Mouse (Mus musculus) right cerebral cortex, postnatal 36 days (tissue): ENCODE results near the gene Phykpl.

Experiments
- DNase-seq, 2 experiments: peaks; one replicate each; pipeline ENCODE4 v3.0.0; 2022; ENCODE audit warnings: low spot score in 2 of 2, mixed read lengths in 1 of 2

The Phykpl gene

DNA sequence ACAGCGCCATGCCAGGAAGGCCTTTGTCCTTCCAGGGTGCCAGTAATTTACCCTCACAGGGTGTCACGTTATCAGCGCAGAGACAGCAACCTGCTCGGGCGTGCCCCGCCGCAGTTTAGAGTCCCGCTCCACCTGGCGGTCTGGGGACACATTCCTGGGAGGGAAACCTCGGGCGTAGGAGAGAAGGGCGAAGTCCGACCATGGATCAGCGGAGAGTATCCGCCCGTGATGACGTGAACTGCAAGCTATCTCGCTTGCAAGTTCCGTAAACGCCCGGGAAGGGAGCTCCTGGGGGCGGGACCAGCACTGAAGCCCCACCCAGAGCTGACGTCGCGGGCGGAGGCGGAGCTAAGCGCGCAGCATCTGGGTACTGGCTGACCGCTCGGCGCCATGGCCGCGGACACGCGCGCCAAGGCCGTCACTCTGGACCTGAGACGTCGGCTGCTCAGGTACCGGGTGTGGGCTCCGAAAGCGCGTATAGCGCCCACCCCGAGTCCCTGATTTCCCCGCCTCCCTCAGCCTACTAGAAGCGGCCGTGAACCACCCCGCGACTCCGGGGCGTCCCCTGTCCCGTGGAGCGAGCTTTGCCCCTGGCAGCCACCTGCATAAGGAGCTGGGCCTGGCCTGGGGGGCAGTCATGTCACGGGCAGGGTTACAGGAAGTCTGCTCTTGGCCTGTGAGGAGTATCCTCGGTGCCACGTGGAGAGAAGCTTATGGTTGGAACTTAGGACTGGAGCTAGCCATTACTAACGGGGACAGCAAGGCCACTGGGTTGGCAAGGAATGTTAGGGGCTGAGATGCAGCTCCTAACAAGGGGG, at the start of gene Phykpl:
TSS of gene Phykpl (plus strand) at position 327 of the 818 bp plus-strand sequence.
- DNase-seq = peak; percentile 92 to 95

DNA sequence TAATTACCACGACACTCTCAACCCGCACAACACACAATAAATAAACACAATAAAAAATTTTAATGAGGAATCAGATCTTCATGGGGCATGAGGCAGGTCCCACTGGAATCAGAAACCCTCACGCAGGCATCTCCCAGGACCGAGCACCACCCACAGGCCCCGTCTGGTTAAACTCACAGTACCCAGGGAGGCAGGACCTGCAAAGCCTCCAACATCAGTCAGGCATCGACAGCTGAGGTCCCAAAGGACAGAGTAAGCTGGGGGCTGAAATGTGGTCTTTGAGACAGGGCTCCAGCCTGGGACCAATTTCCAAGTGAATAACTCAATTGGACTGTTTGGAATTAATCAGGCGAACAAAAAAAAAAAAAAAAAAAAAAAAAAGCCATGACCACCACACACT, 46.2 kb upstream of the Phykpl start:
- DNase-seq = no peak

DNA sequence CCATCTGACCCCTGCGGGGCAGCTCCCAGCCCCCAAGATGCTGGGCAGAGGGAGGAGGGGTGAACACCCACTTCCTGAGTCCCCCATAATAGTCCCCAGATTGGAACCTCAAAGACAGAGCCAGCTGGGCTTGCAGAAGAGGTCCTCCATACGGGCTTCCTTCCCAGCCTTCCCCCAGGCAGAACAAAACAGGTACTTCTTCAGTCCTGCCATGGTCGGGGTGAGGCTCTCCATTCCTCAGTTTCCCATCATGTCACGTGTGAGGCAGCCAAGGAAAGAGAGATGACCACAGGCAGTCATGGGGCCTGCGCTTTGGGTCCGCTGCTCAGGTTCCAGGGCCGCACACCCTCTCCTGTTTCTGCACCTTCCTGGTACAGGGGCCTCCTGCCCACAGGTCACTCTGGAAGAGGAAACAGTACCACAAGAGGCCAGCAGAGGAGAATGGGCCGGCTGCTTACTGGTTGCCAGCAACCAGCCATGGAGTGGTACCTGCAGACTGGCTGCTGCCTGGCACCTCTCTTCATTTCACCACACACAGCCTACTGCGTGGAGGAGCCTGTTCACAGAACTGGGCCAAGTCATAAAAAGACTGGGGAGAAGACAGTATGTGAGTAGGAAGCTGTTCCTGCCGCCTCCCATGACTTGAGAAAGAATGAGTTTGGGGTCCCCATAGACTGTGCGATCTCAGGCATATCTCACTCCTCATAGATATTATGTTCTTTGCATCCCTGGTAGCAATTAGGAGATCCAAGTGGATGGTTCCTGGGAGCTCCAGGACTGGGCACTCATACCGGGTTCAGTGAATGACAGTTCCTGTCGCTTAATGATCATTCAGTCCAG, 45.4 kb upstream of the Phykpl start:
- peak in 1 of 2 experiments; percentile 18 for DNase-seq

- peak; percentile 90 for DNase-seq
Measured at GRCm38 (mm10) chr11:51539759-51540282, 44.7 kb upstream of the Phykpl start.

DNA sequence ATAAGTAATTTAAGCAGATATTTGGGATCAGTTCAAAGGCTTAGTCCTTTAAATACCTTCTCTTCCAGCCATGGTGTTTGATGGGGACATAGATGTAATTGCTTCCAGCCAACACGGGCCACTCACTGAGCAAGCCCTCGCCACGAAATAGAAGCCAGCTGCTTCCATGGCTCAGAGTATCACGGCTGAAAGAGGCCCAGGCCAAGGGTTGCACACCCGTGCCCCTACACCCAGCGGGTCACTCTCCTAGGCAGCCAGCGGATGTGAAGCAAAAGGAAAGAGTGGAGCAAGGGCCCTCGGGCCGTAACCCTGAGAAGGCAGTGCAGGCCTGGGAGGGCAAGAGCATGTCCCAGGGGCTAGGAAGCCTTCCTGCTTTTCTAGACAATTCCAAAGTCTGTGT, 42.1 kb upstream of the Phykpl start:
- DNase-seq = no peak

GRCm38 (mm10) chr11:51543487-51544050, 41.0 kb upstream of the Phykpl start:
- DNase-seq = no peak

GRCm38 (mm10) chr11:51544413-51544812, 40.1 kb upstream of the Phykpl start:
- no peak for DNase-seq

DNA sequence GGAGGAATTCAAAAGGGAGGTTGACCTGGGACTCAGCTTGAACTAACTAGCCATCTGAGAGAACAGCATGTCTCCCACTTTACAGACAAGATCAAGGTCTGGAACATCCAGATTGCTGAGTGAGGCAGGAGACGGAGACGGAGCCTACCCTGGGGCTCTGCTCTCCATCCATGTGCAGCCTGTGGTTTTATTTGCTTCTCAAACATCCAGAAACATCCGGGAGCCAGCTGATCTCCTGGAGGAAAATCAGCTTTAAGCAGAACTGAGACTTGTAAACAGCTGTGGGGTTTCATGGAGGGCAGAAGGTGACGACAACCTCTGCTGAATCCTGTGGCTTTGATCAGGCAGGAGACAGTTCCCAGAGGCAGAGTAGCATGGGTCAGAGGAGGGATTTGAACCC, 38.7 kb upstream of the Phykpl start:
- DNase-seq = no peak

DNA sequence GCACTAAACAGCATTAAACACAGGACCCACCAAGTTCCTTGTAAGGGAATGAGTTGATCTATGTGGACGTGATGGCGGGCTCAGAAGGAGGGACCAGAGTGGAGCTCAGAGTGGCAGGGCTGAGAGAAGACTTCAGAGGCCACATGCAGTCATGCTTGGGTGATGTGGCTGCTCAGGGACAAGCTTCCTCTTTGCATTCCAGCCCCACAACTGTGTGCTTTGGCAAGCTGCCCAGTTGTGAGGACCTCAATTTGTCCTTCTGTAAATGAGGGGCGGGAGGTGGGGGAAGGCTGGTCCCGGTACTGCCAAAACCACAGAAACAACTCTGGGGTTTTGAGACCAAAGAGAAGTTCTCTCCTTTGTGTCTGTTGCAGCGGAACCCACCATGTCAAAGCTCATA, 33.3 kb upstream of the Phykpl start:
- no peak for DNase-seq

- DNase-seq = no peak
Measured at GRCm38 (mm10) chr11:51552091-51552490, 32.5 kb upstream of the Phykpl start.

DNA sequence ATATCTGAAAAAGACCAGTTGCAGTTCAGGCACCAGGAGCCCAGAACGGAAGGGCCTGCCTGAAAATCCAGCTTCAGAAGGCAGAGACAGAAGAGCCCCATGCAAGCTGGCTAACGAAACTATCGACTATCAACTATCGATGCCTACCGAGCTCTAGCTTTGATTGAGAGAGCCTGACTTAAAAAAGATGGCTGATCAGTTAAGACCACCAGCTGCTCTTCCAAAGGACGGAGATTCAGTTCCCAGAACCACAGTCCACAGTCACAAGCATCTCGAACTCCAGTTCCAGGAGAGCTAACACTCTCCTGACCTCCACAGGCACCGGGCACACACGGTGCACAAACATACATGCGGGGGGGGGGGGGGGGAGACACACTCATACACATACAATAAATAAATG, 30.0 kb upstream of the Phykpl start:
- DNase-seq = no peak

DNA sequence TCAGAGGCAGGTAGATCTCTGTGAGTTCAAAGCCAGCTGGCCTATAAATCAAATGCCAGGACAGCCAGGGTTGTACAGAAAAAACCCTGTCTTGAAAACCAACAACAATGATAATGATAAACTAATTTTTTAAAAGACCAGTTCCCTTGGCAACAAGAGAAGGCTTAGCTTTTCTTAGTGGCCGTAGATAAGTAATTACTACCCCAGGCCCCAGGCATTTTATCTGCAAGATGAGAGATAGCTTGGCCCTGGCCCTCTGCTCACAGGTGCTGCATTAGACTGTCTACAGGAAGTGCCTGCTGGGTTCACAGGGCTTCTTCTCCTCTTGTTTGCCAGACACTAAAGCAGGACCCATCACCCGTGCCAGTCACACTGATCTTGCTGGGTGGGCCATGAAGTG, 29.5 kb upstream of the Phykpl start:
- DNase-seq = no peak

- no peak for DNase-seq
Measured at GRCm38 (mm10) chr11:51563276-51563675, 21.3 kb upstream of the Phykpl start.

- no peak for DNase-seq
Measured at GRCm38 (mm10) chr11:51565062-51565461, 19.5 kb upstream of the Phykpl start.

- no peak for DNase-seq
Measured at GRCm38 (mm10) chr11:51565951-51566350, 18.6 kb upstream of the Phykpl start.

- no peak for DNase-seq
Measured at GRCm38 (mm10) chr11:51568801-51569200, 15.8 kb upstream of the Phykpl start.

DNA sequence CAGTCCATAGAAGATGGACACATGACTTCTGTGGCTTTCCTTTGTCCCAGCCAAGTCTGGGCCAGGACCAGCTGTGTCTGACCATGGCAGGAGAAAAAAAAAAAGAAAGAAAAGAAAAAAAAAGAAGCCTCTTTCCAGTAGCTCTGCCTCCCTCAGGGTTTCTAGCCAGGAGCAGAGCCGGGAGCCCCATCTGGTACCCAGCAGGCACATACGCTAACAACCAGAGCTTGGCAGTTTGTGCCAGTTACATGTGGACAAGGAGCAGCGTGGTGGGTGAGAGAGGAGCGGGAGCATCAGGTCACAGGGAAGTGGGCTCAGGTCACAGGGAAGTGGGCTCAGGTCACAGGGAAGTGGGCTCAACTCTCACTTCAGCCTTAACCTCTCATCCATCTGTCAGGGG, 8.1 kb upstream of the Phykpl start:
- DNase-seq = no peak

GRCm38 (mm10) chr11:51577587-51577986, 7.0 kb upstream of the Phykpl start:
- no peak for DNase-seq

DNA sequence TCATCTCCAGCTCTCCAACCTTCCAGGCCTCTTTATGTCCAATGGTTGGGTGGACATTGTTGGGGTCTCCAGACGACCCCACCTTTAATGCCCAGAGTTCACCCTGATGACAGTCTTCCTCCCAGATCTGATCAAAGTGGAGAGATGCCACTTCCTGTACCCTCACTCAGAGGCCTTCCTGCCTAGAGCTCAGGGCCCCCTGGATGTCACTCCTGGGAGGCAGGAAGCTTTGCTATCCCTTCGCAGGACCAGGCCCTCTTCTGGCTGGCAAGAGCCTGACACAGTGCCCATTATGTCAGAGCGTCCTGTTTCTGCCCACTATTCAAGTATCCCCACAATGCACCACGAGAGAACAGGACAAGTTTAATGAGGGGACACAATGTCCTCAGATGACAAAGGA, 5.5 kb upstream of the Phykpl start:
- DNase-seq = no peak

- DNase-seq = peak in 1 of 2 experiments; percentile 24
Measured at GRCm38 (mm10) chr11:51582713-51583112, 1.8 kb upstream of the Phykpl start.

DNA sequence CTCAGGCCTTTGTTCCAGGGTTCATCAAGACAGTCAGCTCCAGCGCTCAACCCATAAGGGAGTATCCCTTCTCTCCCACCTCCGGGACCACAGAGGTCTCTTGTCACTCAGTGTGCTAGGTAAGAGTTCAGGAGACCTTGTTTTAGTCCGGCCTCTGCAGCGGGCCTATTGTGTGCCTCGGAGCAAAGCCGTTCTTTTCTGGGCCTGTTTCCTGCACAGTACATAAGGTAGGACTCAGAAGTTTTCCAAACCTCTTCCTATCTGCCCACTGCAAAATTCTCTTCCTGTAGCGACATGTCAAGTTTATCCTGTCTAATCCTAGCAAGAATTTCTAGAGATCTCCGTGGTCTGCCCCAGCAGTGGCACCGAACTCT, 513 bp upstream of the Phykpl start:
- DNase-seq = no peak

DNA sequence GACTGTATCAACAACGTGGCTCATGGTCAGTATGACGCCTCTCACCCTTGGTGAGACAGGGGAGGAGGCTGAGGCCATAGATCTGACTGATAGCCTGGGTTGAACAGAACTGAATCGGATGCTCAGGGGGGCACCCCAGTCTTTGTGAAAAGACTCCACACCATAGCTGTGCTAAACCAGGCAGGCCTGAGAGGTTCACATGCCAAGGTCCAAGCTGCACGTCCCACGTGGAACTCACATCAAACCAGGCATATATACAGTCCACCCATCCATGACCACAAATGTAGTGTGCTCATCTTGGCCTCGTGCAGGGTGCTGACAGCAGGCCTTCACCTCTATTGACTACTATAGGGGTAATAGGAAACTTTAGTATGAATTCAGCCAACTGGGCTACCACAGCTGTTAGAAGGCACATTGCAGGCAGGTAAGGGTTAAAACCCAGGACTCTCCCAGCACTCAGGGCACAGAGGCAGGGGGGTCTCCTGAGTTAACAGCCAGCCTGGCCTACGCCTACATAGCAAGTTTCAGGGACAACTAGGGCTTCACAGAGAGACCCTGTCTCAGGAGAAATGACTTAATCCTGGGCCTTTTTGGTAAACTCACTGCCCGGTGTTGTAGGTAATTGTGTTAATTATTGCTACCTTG, 1.2 kb downstream of the Phykpl start:
- DNase-seq = no peak
